Mouse (Mus musculus) spleen, postnatal 10 days (tissue): ENCODE measurements around the gene Ddx21.

Experiments
- DNase-seq, 2 experiments: peaks; one replicate each; pipeline ENCODE4 v3.0.0; 2021 to 2022; ENCODE audit warnings: low spot score in 2 of 2

Ddx21 gene

DNA sequence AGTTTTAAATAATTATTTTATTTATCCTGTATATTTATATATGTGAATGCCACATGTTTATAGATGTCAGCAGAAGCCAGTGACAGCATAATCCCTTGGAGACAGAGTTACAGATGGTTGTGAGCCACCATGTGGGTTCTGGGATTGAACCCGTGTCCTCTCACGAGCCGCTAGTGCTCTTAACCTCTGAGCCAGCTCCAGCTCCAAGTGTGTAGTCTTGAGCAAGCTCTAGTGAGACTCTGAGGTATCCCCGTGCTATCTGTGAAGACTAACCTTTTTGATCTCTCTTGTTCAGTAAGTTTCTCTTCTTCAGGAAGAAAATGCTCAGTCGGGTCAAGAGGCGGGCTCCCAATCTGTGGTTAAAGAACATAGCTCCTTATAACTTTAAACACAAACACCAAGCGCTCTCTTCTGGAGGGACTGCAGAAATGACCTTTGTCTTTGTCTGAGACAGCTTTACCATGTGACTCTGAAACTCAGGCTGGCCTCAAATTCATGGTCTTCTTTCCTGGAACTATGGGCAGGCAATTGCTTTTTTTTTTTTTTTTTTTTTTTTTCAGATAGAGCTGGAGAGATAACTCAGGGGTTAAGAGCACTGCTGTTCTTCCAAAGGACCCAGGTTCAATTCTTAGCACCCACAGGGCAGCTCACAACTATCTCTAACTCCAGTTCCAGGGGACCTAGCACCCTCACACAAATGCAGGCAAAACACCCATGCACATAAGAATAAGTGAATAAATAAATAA, 31.8 kb downstream of the Ddx21 start:
- DNase-seq = no peak

DNA sequence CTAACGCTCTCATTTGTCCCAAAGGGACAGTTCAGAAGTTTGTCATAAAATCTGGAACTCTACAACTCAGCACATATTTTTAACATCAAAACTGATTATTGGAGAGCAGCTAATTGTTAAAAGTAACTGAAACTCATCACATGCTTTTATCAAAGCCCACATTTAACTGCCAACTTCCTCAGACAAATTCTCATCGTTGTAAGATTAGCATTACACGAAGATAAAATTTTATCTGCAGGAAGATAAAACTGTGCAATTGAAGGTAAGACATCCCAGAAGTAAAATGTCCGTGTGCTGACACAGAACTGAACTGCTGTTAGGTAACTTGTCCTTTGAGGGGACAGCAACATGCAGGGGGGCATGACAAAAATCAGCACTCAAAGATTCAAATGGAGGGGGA, 33.2 kb downstream of the Ddx21 start:
- no peak for DNase-seq

DNA sequence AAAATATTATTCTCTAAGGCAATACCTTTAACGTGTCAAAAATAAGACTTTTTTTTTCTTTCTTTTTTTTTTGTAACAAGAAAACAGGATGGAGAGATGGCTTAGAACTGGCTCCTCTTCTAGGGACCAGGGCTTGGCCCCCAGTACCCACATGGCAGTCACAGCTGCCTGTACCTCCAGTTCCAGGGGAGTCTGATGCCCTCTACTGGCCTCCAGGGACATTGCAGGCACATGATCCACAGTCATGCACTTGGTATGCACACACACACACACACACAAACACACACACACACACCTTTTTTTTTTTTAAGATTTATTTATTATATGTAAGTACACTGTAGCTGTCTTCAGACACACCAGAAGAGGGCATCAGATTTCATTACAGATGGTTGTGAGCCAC, 44.3 kb downstream of the Ddx21 start:
- peak in 1 of 2 experiments; percentile 46 for DNase-seq

DNA sequence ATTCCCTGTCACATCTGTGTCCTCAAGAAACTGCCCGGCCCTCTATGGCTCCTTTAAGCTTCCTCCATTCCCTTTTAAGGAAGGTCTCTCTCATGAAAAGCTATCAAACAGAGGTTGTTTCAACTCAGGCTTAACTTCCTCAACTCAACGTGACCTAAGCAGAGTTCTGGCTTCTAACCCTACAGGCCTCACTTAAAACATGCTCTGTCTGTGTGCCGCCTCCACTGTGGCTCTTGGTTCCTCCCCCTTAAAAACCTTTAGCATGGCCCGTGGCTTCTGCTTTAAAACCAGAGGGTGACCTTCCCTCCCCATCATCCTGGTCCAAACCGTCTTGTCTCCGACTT, 45.6 kb downstream of the Ddx21 start:
- no peak for DNase-seq

DNA sequence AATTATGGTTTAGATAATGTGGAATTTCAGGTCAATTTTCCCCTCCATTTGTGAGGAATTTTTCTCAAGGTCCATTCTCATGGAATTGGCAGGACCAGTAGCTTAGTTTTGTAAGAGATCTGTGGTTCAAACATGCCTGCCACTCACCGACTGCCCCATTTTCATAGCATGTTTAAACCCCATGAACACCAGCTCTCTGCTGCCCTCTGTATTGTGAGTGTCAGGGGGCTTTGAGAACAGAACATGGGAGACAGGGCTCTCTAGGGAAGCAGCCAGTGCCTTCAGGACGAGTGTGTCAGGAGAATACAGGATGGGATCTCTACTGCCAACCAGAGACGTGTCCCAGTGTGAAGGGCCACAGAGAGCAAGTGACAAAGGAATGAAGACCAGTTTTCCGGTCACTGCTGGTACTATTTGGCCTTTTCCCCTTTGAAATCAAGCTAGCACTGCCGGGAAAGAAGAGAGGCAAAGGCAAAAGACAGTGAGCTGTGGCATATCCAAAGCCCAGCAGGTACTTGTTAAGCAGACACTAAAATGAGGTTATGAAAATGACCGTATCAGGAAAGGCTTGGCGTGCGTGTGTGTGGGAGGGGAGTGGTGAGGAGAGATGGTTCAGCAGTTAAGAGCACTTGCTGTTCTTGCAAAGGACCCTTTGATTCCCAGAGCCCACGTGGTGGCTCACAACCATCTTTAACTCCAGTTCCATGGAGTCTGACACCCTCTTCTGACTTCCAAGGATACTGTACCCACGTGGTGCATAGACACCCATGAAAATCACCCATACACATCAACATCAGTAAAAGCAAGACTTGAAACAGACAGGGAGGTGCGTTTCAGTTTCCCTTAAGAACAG, 46.1 kb downstream of the Ddx21 start:
- no peak for DNase-seq

DNA sequence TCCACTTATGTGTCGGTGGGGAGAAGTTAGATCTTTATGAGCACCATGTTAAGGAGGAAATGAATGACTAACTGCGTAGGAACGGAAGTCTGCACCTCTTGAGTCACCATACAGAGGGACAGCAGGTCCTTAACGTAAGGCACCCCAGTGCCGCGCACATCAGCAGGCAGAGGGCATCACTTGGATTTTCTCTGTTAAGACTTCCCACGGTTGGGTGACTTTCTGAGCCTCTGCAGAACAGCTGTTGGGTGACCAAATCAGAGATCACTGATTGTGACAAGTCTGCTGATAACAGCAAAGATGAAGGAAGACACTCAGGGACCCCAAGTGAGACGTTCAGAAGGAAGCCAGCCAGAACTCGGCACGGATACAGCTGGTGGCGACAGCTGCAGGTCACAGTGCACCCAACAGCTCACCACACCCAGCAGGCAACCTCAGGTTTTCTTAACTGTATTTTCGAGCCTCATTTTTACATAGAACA, 48.4 kb downstream of the Ddx21 start:
- peak in 1 of 2 experiments; percentile 52 for DNase-seq

DNA sequence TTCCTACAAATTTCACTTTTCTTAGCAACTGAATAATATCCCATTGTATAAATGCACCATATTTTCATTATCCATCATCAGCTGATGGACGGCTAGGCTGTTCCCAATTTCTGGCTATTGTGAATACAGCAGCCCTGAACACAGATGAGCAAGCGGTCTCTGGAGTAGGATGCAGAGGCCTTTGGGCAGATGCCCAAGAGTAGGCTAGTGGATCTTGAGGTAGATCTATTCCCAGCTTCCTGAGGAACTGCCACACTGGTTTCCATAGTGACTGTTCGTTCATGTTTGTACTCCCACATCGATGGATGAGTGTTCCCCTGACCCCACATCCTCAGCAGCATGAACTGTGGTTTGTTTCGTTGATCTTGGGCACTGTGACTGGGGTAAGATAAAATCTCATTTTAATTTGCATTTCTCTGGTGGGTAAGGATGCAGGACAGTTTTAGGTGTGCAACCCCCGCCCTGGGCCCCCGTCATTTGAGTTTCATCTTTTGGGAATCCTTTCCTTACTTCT, 51.2 kb downstream of the Ddx21 start:
- DNase-seq = no peak

DNA sequence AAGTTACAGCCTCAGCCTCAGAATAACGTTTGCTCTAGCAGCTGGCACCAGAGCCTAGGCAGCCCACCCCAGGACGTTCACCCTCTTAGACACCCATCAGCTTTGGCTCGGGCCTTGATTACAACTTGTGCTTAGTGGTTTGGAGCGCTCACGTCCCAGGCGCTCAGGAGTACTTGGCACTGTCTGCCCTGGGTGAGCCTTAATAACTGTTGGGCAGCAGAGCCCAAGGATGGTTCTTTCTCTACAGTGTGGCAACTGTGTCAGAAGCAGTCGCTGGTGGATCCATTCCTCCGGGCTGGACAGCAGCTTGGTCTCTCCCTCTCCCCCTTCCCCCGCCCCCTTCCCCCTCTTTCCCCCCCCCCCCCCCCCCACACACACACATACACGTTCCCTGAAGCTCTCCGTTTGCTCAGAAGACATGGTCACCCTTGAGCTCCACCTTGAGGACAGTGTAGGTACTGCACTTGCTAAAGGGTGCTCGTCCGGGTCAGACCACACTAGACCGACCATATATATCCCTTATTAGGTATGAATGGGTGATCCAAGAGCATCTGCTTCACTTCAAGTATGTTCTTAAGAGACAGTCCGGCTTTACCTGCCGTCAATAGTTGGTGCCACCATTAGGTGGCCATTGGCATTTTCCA, 52.4 kb downstream of the Ddx21 start:
- peak; percentile 84 to 88 for DNase-seq

DNA sequence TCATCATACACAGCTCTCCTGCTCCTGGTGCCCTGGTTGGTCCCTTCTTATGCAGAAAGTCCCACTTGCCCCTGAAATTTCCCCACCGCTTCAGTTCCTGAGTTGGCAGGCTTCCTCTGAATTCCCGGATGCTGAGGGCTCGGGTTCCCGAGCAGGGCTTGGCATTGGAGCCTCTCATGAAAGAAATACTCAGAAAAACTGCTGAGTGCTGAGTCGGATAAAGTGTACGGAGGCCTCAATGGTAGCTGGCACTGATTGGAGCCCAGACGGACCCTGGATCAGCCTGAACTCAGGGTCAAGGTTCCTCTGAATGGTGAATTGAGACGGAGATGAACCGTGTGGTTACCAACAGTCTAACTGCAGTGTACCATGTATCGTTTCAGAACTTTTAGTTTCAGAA, 55.6 kb downstream of the Ddx21 start:
- DNase-seq = no peak

DNA sequence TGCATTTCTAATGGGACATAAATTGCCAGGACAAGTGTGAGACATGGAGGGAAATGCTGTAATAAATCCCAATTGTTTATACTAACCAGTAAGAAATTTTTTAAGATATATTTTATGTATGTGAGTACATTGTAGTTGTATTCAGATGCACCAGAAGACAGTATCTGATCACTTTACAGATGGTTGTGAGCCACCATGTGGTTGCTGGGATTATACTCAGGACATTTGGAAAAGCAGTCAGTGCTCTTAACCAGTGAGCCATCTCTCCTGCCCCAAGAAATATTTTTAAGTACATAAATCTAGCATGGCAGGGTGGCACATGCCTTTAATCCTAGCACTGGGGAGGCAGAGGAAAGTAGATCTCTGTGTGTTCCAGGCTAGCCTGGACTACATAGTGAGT, 56.3 kb downstream of the Ddx21 start:
- DNase-seq = no peak

DNA sequence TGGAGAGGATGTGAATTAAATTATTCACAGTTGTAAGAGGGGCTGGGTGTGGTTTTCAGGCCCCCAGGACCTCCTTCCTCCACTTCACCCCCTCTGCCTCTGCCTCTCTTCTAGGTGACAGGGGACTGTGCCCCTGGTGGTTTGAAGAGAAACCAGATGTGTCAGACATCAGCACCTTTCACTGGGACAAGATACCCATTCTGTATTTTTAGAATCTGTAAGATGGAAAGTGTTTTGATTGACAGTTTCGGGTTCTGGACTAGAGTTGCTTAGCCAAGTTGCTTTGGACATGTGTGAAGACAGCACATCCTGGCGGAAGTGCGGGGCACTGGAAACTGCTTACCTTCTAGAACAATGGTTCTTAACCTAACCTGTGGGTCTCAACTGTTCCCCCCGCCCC, 57.8 kb downstream of the Ddx21 start:
- DNase-seq = no peak

DNA sequence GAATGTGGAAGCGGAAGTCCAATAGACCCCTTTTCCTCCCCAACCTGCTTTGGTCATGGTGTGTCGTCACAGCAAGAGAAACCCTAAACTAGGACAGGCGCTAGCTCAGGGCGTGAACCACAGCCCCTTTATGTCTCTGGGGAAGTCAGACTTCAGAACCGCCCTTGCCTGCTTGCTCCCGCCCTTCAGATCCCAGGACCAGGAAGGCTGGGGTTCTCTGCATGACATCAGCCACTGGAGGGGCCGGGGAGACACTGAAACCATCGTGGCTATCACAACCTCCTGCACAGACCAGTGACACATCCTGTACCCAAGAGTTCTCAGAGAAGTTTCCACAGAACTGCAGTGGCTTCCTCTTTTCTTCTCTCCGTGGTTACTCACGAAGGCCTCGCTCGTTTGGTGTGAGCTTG, 58.7 kb downstream of the Ddx21 start:
- DNase-seq = peak; percentile 53 to 64

DNA sequence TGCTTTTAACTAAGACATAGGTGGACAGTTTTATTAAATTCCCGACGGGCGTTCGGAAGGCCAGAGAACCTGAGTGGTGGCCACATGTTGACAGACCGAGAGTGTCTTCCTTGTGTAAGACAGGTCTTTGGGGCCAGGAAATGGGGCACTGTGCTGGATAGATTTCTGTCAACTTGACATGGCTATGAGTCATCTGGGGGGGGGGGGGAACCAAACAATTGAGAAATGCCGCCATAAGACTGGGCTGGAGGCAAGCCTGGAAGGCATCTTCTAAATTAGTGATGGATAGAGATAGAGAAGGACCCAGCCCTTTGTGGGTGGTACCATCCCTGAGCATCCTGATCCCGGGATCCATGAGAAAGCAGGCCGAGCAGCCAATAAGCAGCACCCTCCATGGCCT, 59.2 kb downstream of the Ddx21 start:
- DNase-seq = no peak

DNA sequence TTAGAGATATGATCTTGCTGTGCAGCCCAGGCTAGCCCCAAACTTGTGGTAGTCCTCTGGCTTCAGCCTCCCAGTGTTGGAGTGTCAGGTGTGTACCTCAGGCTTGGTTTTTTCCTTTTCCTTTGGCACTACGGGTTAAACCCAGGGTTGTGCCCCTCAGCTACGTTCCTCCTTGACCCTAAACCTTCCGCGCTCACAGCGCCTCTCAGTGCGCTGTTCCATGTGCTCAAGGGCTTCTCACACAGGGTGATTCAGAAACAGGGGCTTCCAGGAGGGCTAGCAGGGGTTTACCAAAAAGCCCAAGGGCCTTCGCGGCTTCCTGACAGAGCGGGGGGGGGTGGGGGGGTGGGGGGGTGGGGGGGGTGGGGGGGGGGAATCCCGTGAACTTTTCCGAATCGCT, 59.6 kb downstream of the Ddx21 start:
- no peak for DNase-seq

DNA sequence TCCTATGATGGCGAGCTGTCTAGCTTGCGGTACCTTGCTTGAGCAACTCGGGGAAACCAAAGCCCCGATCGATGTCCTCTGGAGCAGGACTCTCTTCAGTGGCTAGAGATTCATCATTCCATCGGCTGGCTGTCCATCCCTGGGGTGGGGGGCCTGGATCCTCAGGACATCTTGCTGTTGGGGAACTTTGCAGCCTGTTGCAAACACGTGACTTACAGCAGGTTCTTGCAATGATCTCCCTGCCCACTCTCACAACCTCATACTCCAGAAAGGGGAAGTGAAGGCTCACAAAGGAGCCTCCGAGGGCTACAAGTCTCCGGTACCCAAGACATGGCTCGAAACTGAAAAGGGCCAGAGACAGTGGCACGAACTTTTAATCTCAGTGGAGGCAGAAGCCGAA, 60.6 kb downstream of the Ddx21 start:
- DNase-seq = peak in 1 of 2 experiments; percentile 47

DNA sequence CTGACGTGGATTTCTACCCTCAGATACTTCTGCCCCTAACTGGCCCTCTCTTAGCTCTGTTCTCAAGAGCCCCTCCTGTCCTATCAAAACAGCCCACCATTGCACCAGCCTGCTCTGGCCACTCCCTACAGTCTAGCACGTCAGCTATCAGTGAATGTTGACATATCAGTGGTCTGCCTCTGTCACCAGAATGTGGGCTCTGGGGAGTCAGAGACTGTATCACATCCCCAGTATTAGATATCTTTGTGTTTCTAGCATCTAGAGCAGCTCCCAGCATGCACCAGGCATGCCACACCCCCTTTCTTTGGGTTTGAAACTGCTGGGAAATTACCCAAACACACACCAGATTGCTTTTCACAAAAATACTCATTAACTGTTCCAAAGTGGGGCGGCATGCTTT, 61.3 kb downstream of the Ddx21 start:
- DNase-seq = no peak

DNA sequence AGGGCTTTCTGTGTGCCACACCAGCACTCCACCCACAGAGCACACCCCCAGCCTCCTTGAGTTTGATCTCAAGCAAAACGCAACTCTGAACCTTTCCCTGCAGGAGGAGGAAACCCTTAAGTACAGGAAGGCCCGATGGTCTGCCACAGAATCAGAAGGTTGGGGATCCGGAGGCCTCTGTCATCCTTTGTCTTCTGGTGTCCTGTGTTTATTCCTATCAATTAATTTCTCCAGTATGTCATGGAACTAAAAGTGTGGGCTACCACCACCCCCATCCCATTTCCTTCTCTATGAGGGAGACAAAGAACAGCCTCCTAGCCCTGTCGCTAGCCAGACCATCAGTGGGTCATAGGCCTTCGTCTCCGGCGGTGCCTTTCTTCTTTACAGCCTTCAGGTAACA, 67.6 kb downstream of the Ddx21 start:
- DNase-seq = no peak

DNA sequence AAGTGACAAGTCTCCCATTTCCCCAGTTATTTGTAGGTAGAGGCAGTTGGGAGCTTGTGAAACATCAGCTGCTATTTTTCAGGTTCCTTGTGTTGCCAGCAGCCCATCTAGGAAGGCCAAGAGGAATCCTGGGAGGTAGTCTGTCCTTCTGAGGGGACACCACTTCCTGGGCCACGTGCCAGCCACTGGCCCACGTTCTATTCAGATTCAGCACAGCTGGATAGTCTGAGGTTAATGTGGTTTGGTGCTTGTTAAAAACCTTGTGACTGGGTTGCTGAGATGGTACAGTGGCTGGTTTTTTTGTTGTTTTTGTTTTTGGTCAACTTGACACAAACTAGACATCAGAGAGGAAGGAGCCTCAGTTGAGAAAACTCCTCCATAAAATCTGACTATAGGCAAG, 69.2 kb downstream of the Ddx21 start:
- DNase-seq = no peak
